Mouse (Mus musculus) neural tube, embryonic 11.5 days (tissue): ENCODE results near the gene Epo. TPM values are rescaled to one million over a fixed set of nuclear protein-coding genes. Genes with fewer than 3 reads are reported as not detected.

Source experiments
- ATAC-seq: fragments of 200-750 bp; cut with Nextera tagmentation; 2 replicates; pipeline ENCODE4 v1.8.0; 2017; ENCODE audit warnings: moderate number of reproducible peaks, mild to moderate bottlenecking, moderate TSS enrichment, moderate library complexity; ENCODE audit not compliant: insufficient read depth, low FRiP score, low TSS enrichment
- DNase-seq: peaks from one replicate; pipeline ENCODE4 v3.0.0-alpha.2; 2015; ENCODE audit warnings: low spot score
- H3K27ac ChIP-seq: fragments of 300-500 bp; sonication (generic); 2 replicates; pipeline ENCODE4 v1.5.1; 2014; ENCODE audit warnings: low read depth, mild to moderate bottlenecking, low read length
- H3K27me3 ChIP-seq: fragments of 300-500 bp; sonication (generic); 2 replicates; pipeline ENCODE4 v1.6.1; 2014; ENCODE audit warnings: mild to moderate bottlenecking, low read length, mixed read lengths; ENCODE audit not compliant: control insufficient read depth, insufficient read depth
- H3K36me3 ChIP-seq: fragments of 300-500 bp; sonication (generic); 2 replicates; pipeline ENCODE4 v1.6.1; 2014; ENCODE audit warnings: mild to moderate bottlenecking, low read length, moderate library complexity, mixed read lengths; ENCODE audit not compliant: control insufficient read depth, insufficient read depth
- H3K4me1 ChIP-seq: fragments of 300-500 bp; sonication (generic); 2 replicates; pipeline ENCODE4 v1.6.1; 2014; ENCODE audit warnings: low read length, mixed read lengths; ENCODE audit not compliant: control insufficient read depth, insufficient read depth
- H3K4me2 ChIP-seq: fragments of 300-500 bp; sonication (generic); 2 replicates; pipeline ENCODE4 v1.6.1; 2014; ENCODE audit warnings: low read depth, mild to moderate bottlenecking, moderate library complexity
- H3K4me3 ChIP-seq: fragments of 300-500 bp; sonication (generic); 2 replicates; pipeline ENCODE4 v1.5.1; 2014; ENCODE audit warnings: low read depth, low read length
- H3K9ac ChIP-seq: fragments of 300-500 bp; sonication (generic); 2 replicates; pipeline ENCODE4 v1.6.1; 2014; ENCODE audit warnings: mild to moderate bottlenecking, low read length
- H3K9me3 ChIP-seq: fragments of 300-500 bp; sonication (generic); 2 replicates; pipeline ENCODE4 v1.6.1; 2016; ENCODE audit warnings: low read length; ENCODE audit not compliant: control insufficient read depth
- WGBS: fragments of 180-500 bp; shearing (Covaris S2); extraction: QIAGEN DNeasy Blood & Tissue Kit; methylation state at CpG from one replicate; pipeline ENCODE4 v1.1.7; 2014; 5-methylcytosine and 5-hydroxymethylcytosine counted together
- polyA plus RNA-seq: library from polyadenylated mRNA; unstranded; fragments of >200 nt; fragmentation: Nextera tagmentation; extraction: Ambion mirVana; gene quantifications from 2 replicates; pipeline ENCODE4 v1.2.1, GENCODE M21; 2014

Epo gene
- polyA plus RNA-seq, 1 experiment from 2014 or later: 0.34 TPM

GRCm38 (mm10) chr5:137568223-137568798 lies 35.3 kb upstream of the Epo start:
- H3K36me3 ChIP-seq: no peaks in the 10 kb centered on the region
- 0 out of 2 replicates have a peak, but pooled peaks cover 2% of the 10 kb centered on the region for H3K27me3 ChIP-seq
- H3K9me3 ChIP-seq: no peaks in the 10 kb centered on the region
- DNase-seq: no peak
- H3K4me2 ChIP-seq: no peak overlapping the region
- ATAC-seq: no peak
- no peak overlapping the region for H3K27ac ChIP-seq
- no peaks in the 10 kb centered on the region for H3K4me1 ChIP-seq
- whole genome bisulfite sequencing: 81% methylated on average over 8 of the region's 8 CpGs
- no peak overlapping the region for H3K9ac ChIP-seq
- no peak overlapping the region for H3K4me3 ChIP-seq

- ATAC-seq (no peak), DNase-seq (no peak)
- no peaks in the 10 kb centered on the region for H3K9me3 ChIP-seq
- no peaks in the 10 kb centered on the region for H3K4me1 ChIP-seq
- no peaks in the 10 kb centered on the region for H3K36me3 ChIP-seq
- H3K4me2 ChIP-seq: no peak overlapping the region
- no peak overlapping the region for H3K4me3 ChIP-seq
- no peak overlapping the region for H3K27ac ChIP-seq
- no peaks in the 10 kb centered on the region for H3K27me3 ChIP-seq
- no peak overlapping the region for H3K9ac ChIP-seq
- 88% methylated on average over 5 of the region's 5 CpGs for WGBS
Measured at GRCm38 (mm10) chr5:137566416-137566815, 33.4 kb upstream of the Epo start.

- Histone ChIP-seq H3K36me3 (no peaks in the 10 kb centered on the region), H3K4me2 (no peak overlapping the region), H3K9me3 (no peaks in the 10 kb centered on the region), H3K27ac (no peak overlapping the region), H3K27me3 (no peaks in the 10 kb centered on the region), H3K4me3 (no peak overlapping the region), H3K4me1 (no peaks in the 10 kb centered on the region), H3K9ac (no peak overlapping the region)
- 69% methylated on average over 6 of the region's 6 CpGs for WGBS
- no peak for ATAC-seq
- DNase-seq: no peak
Measured at GRCm38 (mm10) chr5:137565744-137566143, 32.7 kb upstream of the Epo start.

GRCm38 (mm10) chr5:137562965-137563364 lies 29.9 kb upstream of the Epo start:
- no peak for DNase-seq
- no peaks in the 10 kb centered on the region for H3K27me3 ChIP-seq
- no peak overlapping the region for H3K9ac ChIP-seq
- 76% methylated on average over 10 of the region's 10 CpGs for WGBS
- no peaks in the 10 kb centered on the region for H3K36me3 ChIP-seq
- H3K9me3 ChIP-seq: no peaks in the 10 kb centered on the region
- H3K27ac ChIP-seq: no peak overlapping the region
- H3K4me2 ChIP-seq: no peak overlapping the region
- H3K4me1 ChIP-seq: no peaks in the 10 kb centered on the region
- ATAC-seq: no peak
- no peak overlapping the region for H3K4me3 ChIP-seq

- WGBS: 61% methylated on average over 6 of the region's 6 CpGs
- H3K27me3 ChIP-seq: no peaks in the 10 kb centered on the region
- no peaks in the 10 kb centered on the region for H3K9me3 ChIP-seq
- H3K9ac ChIP-seq: no peak overlapping the region
- no peak for ATAC-seq
- no peak for DNase-seq
- no peak overlapping the region for H3K4me3 ChIP-seq
- H3K27ac ChIP-seq: no peak overlapping the region
- H3K4me2 ChIP-seq: no peak overlapping the region
- H3K4me1 ChIP-seq: no peaks in the 10 kb centered on the region
- no peaks in the 10 kb centered on the region for H3K36me3 ChIP-seq
Measured at GRCm38 (mm10) chr5:137561556-137561955, 28.5 kb upstream of the Epo start.

- Histone ChIP-seq H3K9ac (peak overlapping the region; percentile 58), H3K4me3 (peak overlapping the region; percentile 40), H3K9me3 (no peaks in the 10 kb centered on the region), H3K27me3 (0 out of 2 replicates have a peak, but pooled peaks cover 2% of the 10 kb centered on the region), H3K4me1 (no peaks in the 10 kb centered on the region), H3K27ac (no peak overlapping the region), H3K36me3 (no peaks in the 10 kb centered on the region), H3K4me2 (peak overlapping the region; percentile 49)
- ATAC-seq (0 out of 2 replicates have a peak, but pooled peaks have one; percentile 23), DNase-seq (no peak)
- 43% methylated on average over 11 of the region's 11 CpGs for WGBS
Measured at GRCm38 (mm10) chr5:137553898-137554297, 20.9 kb upstream of the Epo start.

- 0 out of 2 replicates have a peak, but pooled peaks cover 2% of the 10 kb centered on the region for H3K27me3 ChIP-seq
- peak; percentile 88 for ATAC-seq
- peak within 1 kb of the TSS; percentile 49 for H3K4me2 ChIP-seq
- peak within 1 kb of the TSS; percentile 40 for H3K4me3 ChIP-seq
- H3K9ac ChIP-seq: peak within 1 kb of the TSS; percentile 58
- H3K27ac ChIP-seq: peak within 1 kb of the TSS; percentile 42; the same call in 1 of the 2 replicates
- peak; percentile 88 for DNase-seq
- H3K36me3 ChIP-seq: no peaks in the 10 kb centered on the region
- 2% methylated on average over 37 of the region's 37 CpGs for WGBS
- no peaks in the 10 kb centered on the region for H3K9me3 ChIP-seq
- no peaks in the 10 kb centered on the region for H3K4me1 ChIP-seq
Measured at GRCm38 (mm10) chr5:137553411-137553837, 20.4 kb upstream of the Epo start, which contains the start of gene Actl6b. TSS of gene Actl6b (plus strand) at chr5:137553517.

- Histone ChIP-seq H3K9ac (peak overlapping the region; percentile 58; the same call in 1 of the 2 replicates), H3K9me3 (no peaks in the 10 kb centered on the region), H3K27me3 (0 out of 2 replicates have a peak, but pooled peaks cover 2% of the 10 kb centered on the region), H3K4me3 (peak overlapping the region; percentile 40), H3K36me3 (no peaks in the 10 kb centered on the region), H3K4me1 (no peaks in the 10 kb centered on the region), H3K4me2 (peak overlapping the region; percentile 49), H3K27ac (peak overlapping the region; percentile 42; the same call in 1 of the 2 replicates)
- no peak for ATAC-seq
- 30% methylated on average over 6 of the region's 6 CpGs for WGBS
- DNase-seq: peak; percentile 27
Measured at GRCm38 (mm10) chr5:137553000-137553399, 20.0 kb upstream of the Epo start.

- Histone ChIP-seq H3K9ac (no peak overlapping the region), H3K4me2 (no peak overlapping the region), H3K27me3 (0 out of 2 replicates have a peak, but pooled peaks cover 2% of the 10 kb centered on the region), H3K4me1 (no peaks in the 10 kb centered on the region), H3K27ac (no peak overlapping the region), H3K9me3 (no peaks in the 10 kb centered on the region), H3K4me3 (no peak overlapping the region), H3K36me3 (no peaks in the 10 kb centered on the region)
- no peak for ATAC-seq
- no peak for DNase-seq
- 76% methylated on average over 5 of the region's 5 CpGs for WGBS
Measured at GRCm38 (mm10) chr5:137551119-137551518, 18.1 kb upstream of the Epo start.
